Mouse (Mus musculus) effector memory CD4-positive, alpha-beta T cell, adult 7 months (primary cell): Measurements from ENCODE around the gene Tiam2. TPM values are rescaled to one million over a fixed set of nuclear protein-coding genes. Genes with fewer than 3 reads are reported as not detected.

Source experiments
- polyA plus RNA-seq: library from polyadenylated mRNA; unstranded; fragments of 100-300 nt; shearing (Covaris generic); gene quantifications from one replicate; pipeline ENCODE4 v1.2.1, GENCODE M21; 2017

Tiam2 gene
- 0.50 TPM for polyA plus RNA-seq

GRCm38 (mm10) chr17:3326148-3326902, at the start of gene Tiam2:
Gene Tiam2, plus strand, starts transcription at chr17:3326573.

GRCm38 (mm10) chr17:3532254-3532653, 205.9 kb downstream of the Tiam2 start, which contains the start of gene Cldn20:
Gene Cldn20, plus strand, starts transcription at chr17:3532554.

GRCm38 (mm10) chr17:3557331-3558311, 231.2 kb downstream of the Tiam2 start, which contains the start of gene Tfb1m:
Gene Tfb1m, minus strand, starts transcription at chr17:3557781.

Other genes with a start within 250 kb of the Tiam2 start
- gene Scaf8, start 211.6 kb upstream of the Tiam2 start, polyA plus RNA-seq, result 56.9 TPM
- gene Cldn20, start 206.0 kb downstream of the Tiam2 start, polyA plus RNA-seq, result not detected
- gene Tfb1m, start 231.2 kb downstream of the Tiam2 start, polyA plus RNA-seq, result 7.6 TPM